Mouse (Mus musculus): ENCODE measurements around the gene Fermt3. TPM values are rescaled to one million over a fixed set of nuclear protein-coding genes. Genes with fewer than 3 reads are reported as not detected.
A peak's percentile ranks its signal among the peaks of the same experiment; 100 is the strongest.

The Fermt3 gene
- polyA plus RNA-seq, 1 experiment from 2014 or later: 9.3 TPM

- H3K4me1 ChIP-seq (replicated peaks): peaks cover 42% of the 10 kb centered on the region
- H3K27ac ChIP-seq (ENCODE audit: poor library complexity, severe bottlenecking): no peak overlapping the region
- 0 out of 2 replicates have a peak overlapping the region, but pooled peaks have one; percentile 0 for H3K9ac ChIP-seq
- no peak for ATAC-seq (ENCODE audit: insufficient number of reproducible peaks, low FRiP score)
- no peak overlapping the region for H3K4me3 ChIP-seq
- no peak overlapping the region for H3K4me2 ChIP-seq
- 87% methylated on average over 8 of the region's 8 CpGs for WGBS
- H3K36me3 ChIP-seq: peaks cover 17% of the 10 kb centered on the region
- H3K27me3 ChIP-seq (replicated peaks): no peaks in the 10 kb centered on the region
- H3K9me3 ChIP-seq (replicated peaks): no peaks in the 10 kb centered on the region
Observed at GRCm38 (mm10) chr19:6989251-6989650, 30.0 kb downstream of the Fermt3 start.

- peaks cover 33% of the 10 kb centered on the region for H3K4me1 ChIP-seq (replicated peaks)
- no peak; the same call in 1 of the 2 replicates for ATAC-seq (ENCODE audit: insufficient number of reproducible peaks, low FRiP score)
Observed at GRCm38 (mm10) chr19:6987904-6988285, 31.4 kb downstream of the Fermt3 start.

GRCm38 (mm10) chr19:6987061-6987903, 32.0 kb downstream of the Fermt3 start, which contains the start of gene Vegfb:
Gene Vegfb (minus strand): TSS chr19:6987651.
- H3K27me3 ChIP-seq (replicated peaks): no peaks in the 10 kb centered on the region
- under 1% methylated on average over 81 of the region's 85 CpGs for WGBS
- H3K9ac ChIP-seq: peak within 1 kb of the TSS; percentile 97
- H3K27ac ChIP-seq (ENCODE audit: poor library complexity, severe bottlenecking): peak within 1 kb of the TSS; percentile 99
- peak; percentile 61 for ATAC-seq (ENCODE audit: insufficient number of reproducible peaks, low FRiP score)
- no peaks in the 10 kb centered on the region for H3K9me3 ChIP-seq (replicated peaks)
- peaks cover 31% of the 10 kb centered on the region for H3K4me1 ChIP-seq (replicated peaks)
- H3K4me2 ChIP-seq: peak within 1 kb of the TSS; percentile 74
- H3K36me3 ChIP-seq: peaks cover 36% of the 10 kb centered on the region
- peak within 1 kb of the TSS; percentile 87 for H3K4me3 ChIP-seq

More at GRCm38 (mm10) chr19:6987904-6988285, 31.4 kb downstream of the Fermt3 start:
- Histone ChIP-seq H3K27me3 (replicated peaks) (no peaks in the 10 kb centered on the region), H3K9ac (peak overlapping the region; percentile 97), H3K36me3 (peaks cover 30% of the 10 kb centered on the region), H3K27ac (ENCODE audit: poor library complexity, severe bottlenecking) (peak overlapping the region; percentile 99), H3K9me3 (replicated peaks) (no peaks in the 10 kb centered on the region), H3K4me2 (peak overlapping the region; percentile 74), H3K4me3 (peak overlapping the region; percentile 87)
- WGBS: 5% methylated on average over 8 of the region's 8 CpGs

- WGBS: 68% methylated on average over 10 of the region's 10 CpGs
- H3K4me2 ChIP-seq: peak overlapping the region; percentile 74
- ATAC-seq (ENCODE audit: insufficient number of reproducible peaks, low FRiP score): no peak
- H3K36me3 ChIP-seq: peaks cover 44% of the 10 kb centered on the region
- peak overlapping the region; percentile 97 for H3K9ac ChIP-seq
- peaks cover 30% of the 10 kb centered on the region for H3K4me1 ChIP-seq (replicated peaks)
- H3K27ac ChIP-seq (ENCODE audit: poor library complexity, severe bottlenecking): peak overlapping the region; percentile 99; the same call in 1 of the 2 replicates
- peak overlapping the region; percentile 87 for H3K4me3 ChIP-seq
- no peaks in the 10 kb centered on the region for H3K27me3 ChIP-seq (replicated peaks)
- no peaks in the 10 kb centered on the region for H3K9me3 ChIP-seq (replicated peaks)
Observed at GRCm38 (mm10) chr19:6985951-6986708, 33.1 kb downstream of the Fermt3 start.

- no peak for ATAC-seq (ENCODE audit: insufficient number of reproducible peaks, low FRiP score)
- no peaks in the 10 kb centered on the region for H3K27me3 ChIP-seq (replicated peaks)
- H3K36me3 ChIP-seq: peaks cover 44% of the 10 kb centered on the region
- peaks cover 34% of the 10 kb centered on the region for H3K4me1 ChIP-seq (replicated peaks)
- H3K9me3 ChIP-seq (replicated peaks): no peaks in the 10 kb centered on the region
- H3K9ac ChIP-seq: no peak overlapping the region
- 84% methylated on average over 19 of the region's 19 CpGs for WGBS
- no peak overlapping the region for H3K4me2 ChIP-seq
- H3K4me3 ChIP-seq: no peak overlapping the region
- H3K27ac ChIP-seq (ENCODE audit: poor library complexity, severe bottlenecking): no peak overlapping the region
Observed at GRCm38 (mm10) chr19:6985300-6985699, 34.0 kb downstream of the Fermt3 start.

- 93% methylated on average over 5 of the region's 5 CpGs for WGBS
Observed at GRCm38 (mm10) chr19:6983621-6984020, 35.6 kb downstream of the Fermt3 start.

GRCm38 (mm10) chr19:6981465-6981864, 37.8 kb downstream of the Fermt3 start:
- Histone ChIP-seq H3K4me2 (peak overlapping the region; percentile 83; the same call in 1 of the 2 replicates), H3K9ac (peak overlapping the region; percentile 78; the same call in 1 of the 2 replicates), H3K27ac (ENCODE audit: poor library complexity, severe bottlenecking) (peak overlapping the region; percentile 95; the same call in 1 of the 2 replicates), H3K27me3 (replicated peaks) (no peaks in the 10 kb centered on the region), H3K4me1 (replicated peaks) (peaks cover 48% of the 10 kb centered on the region), H3K9me3 (replicated peaks) (no peaks in the 10 kb centered on the region), H3K36me3 (peaks cover 67% of the 10 kb centered on the region), H3K4me3 (peak overlapping the region; percentile 69; the same call in 1 of the 2 replicates)
- 87% methylated on average over 4 of the region's 4 CpGs for whole genome bisulfite sequencing
- no peak for ATAC-seq (ENCODE audit: insufficient number of reproducible peaks, low FRiP score)

More at GRCm38 (mm10) chr19:6983621-6984020, 35.6 kb downstream of the Fermt3 start:
- Histone ChIP-seq H3K9me3 (replicated peaks) (no peaks in the 10 kb centered on the region), H3K27ac (ENCODE audit: poor library complexity, severe bottlenecking) (no peak overlapping the region), H3K9ac (no peak overlapping the region), H3K36me3 (peaks cover 47% of the 10 kb centered on the region), H3K27me3 (replicated peaks) (no peaks in the 10 kb centered on the region), H3K4me3 (no peak overlapping the region), H3K4me1 (replicated peaks) (peaks cover 40% of the 10 kb centered on the region), H3K4me2 (no peak overlapping the region)
- no peak for ATAC-seq (ENCODE audit: insufficient number of reproducible peaks, low FRiP score)

- WGBS: under 1% methylated on average over 38 of the region's 38 CpGs
- ATAC-seq (ENCODE audit: insufficient number of reproducible peaks, low FRiP score): peak; percentile 92
- Histone ChIP-seq H3K4me2 (peak within 1 kb of the TSS; percentile 83), H3K4me1 (replicated peaks) (peaks cover 46% of the 10 kb centered on the region), H3K9ac (peak within 1 kb of the TSS; percentile 87), H3K4me3 (peak within 1 kb of the TSS; percentile 69), H3K36me3 (peaks cover 61% of the 10 kb centered on the region), H3K9me3 (replicated peaks) (no peaks in the 10 kb centered on the region), H3K27ac (ENCODE audit: poor library complexity, severe bottlenecking) (peak within 1 kb of the TSS; percentile 95), H3K27me3 (replicated peaks) (no peaks in the 10 kb centered on the region)
Observed at GRCm38 (mm10) chr19:6980381-6981093, 38.7 kb downstream of the Fermt3 start, which contains the start of gene Fkbp2. Gene Fkbp2 (minus strand): TSS chr19:6980501.

- H3K4me2 ChIP-seq: peak overlapping the region; percentile 83
- no peaks in the 10 kb centered on the region for H3K27me3 ChIP-seq (replicated peaks)
- peak overlapping the region; percentile 69 for H3K4me3 ChIP-seq
- peak overlapping the region; percentile 87 for H3K9ac ChIP-seq
- WGBS: under 1% methylated on average over 58 of the region's 59 CpGs
- peaks cover 43% of the 10 kb centered on the region for H3K4me1 ChIP-seq (replicated peaks)
- H3K27ac ChIP-seq (ENCODE audit: poor library complexity, severe bottlenecking): peak overlapping the region; percentile 95
- ATAC-seq (ENCODE audit: insufficient number of reproducible peaks, low FRiP score): peak; percentile 92
- H3K36me3 ChIP-seq: peaks cover 53% of the 10 kb centered on the region
- H3K9me3 ChIP-seq (replicated peaks): no peaks in the 10 kb centered on the region
Observed at GRCm38 (mm10) chr19:6979486-6980380, 39.5 kb downstream of the Fermt3 start.
